Mouse (Mus musculus): ENCODE measurements around the gene Nln.

- TF ChIP-seq CTCF (IDR thresholded peaks at IDR 0.05; ENCODE audit: low read depth, low read length) (no peak), POLR2A (IDR thresholded peaks at IDR 0.05; ENCODE audit: borderline replicate concordance, low read depth, low read length) (no peak)
These were observed 70.5 kb downstream of the Nln start for GRCm38 (mm10) chr13:104038891-104039290.

Data from bone marrow macrophage, adult 2 months (primary cell).